Mouse (Mus musculus) embryo, embryonic 11 days (tissue): ENCODE data around the gene Dctd.

Source experiments
- DNase-seq: peaks from one replicate; pipeline ENCODE4 v3.0.0-alpha.2; 2015

The Dctd gene

DNA sequence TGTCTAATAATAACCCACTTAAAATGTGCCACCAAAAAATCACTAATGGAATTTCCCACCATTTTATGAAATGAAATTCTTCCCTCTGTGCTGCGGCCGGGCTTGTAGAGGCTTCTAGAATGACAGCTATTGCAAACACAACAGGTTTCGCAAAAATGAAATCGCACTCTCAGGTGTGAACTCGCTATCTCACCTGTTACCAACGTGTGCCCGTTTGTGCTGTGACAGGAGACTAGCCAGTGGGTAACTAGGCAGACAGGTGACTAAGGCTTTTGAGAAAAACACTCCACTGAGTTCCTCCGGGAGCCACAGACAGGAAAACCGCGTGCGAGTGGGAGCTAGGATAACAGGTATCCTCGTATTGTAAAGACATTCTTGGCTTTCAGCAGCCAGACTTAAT lies at the start of gene Dctd:
TSS of gene Dctd (plus strand) at position 301 of the 400 bp plus-strand sequence.
- no peak for DNase-seq

DNA sequence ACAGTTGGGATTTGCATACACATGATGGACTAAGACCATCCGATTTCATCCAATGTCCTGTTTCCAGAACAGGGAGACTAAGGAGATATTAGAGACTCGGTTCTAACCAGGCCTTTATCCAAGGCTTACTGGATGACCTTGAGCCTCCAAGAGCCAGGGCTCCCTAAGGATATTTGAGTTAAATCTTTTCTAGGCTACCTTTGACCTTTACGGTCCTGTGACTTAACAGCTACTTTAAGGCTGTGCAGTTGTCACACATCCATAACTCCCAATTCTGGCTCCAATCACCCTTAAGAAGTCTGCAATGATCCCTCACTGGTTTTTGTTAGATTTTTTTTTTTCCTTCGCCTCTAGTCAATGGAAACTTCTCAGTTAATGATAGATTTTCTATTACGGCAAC lies 45.3 kb upstream of the Dctd start:
- DNase-seq = no peak

- no peak for DNase-seq
Measured at GRCm38 (mm10) chr8:48063526-48064072, 35.3 kb upstream of the Dctd start.

- no peak for DNase-seq
Measured at GRCm38 (mm10) chr8:48074149-48074548, 24.7 kb upstream of the Dctd start.

DNA sequence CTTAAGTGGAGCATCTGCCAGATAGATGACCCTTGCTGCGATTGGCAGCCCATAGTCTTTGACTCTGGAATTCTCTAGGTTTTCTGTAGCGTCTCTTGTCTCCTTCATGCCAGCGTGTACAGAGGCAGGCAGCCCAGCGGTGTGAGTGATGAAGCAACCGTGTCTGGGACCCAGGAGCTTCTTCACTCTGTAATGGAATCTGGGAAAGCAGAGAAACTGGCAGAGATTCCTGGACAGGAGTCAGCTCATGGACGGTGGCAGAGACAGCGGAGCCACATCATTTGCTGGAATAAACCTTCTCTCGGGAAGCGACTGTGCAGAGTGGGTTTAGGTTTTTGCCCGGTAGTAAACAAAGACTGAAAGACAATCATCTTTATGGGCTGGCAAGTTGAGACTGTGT lies 16.5 kb upstream of the Dctd start:
- DNase-seq = no peak

GRCm38 (mm10) chr8:48090661-48091060 lies 8.2 kb upstream of the Dctd start:
- DNase-seq = no peak

DNA sequence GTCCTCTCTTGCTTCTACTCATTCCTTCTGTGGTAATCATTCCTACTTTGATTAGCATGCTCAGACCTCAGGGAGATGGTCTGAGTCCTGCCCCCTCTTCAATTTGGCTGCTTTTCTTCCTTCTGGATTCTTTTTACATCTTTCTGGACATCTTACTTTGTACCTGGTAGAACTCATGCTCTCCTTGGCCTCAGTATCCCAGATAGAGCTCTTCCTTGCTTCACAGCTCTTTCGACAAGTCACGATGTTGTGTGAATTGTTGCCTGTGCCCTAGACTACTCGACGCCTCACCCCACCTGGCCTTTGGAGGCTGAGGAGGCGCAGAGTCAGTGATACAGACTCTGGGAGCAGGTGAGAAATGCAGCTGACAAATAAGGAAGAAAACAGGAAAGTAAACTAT lies 3.5 kb upstream of the Dctd start:
- DNase-seq = no peak

- peak; percentile 89 for DNase-seq
Measured at GRCm38 (mm10) chr8:48097131-48097794, 1.6 kb upstream of the Dctd start.

DNA sequence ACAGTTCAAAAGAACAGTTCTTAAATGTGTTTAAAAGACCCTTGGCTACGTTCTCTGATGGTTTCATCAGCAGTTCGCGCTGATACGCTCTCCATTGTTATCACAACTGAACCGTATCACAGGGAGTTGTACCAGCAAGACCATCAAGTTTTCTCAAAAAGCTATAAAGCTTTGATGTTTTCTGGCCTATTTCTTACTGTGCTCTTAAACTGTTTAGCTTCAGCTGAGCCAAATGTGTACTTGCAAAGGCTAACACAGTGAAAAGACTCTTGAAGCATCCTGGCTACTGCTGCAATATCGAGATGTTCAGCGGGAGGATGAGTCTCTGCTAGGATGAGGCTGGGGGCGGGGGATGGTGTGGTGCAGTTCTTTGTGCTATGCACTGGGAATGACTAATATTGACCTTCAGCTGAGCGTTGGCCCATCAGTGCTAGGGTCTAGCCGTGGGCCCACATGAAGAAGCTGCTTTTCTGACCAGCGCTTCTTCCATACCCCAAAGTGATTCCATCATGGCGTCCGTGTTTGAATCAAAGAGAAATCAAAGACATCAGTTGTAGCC lies 732 bp upstream of the Dctd start:
- peak; percentile 32 for DNase-seq

- DNase-seq = no peak
Measured at GRCm38 (mm10) chr8:48100100-48100787, 1.4 kb downstream of the Dctd start.

GRCm38 (mm10) chr8:48109373-48109855 lies 10.5 kb downstream of the Dctd start:
- DNase-seq = no peak

DNA sequence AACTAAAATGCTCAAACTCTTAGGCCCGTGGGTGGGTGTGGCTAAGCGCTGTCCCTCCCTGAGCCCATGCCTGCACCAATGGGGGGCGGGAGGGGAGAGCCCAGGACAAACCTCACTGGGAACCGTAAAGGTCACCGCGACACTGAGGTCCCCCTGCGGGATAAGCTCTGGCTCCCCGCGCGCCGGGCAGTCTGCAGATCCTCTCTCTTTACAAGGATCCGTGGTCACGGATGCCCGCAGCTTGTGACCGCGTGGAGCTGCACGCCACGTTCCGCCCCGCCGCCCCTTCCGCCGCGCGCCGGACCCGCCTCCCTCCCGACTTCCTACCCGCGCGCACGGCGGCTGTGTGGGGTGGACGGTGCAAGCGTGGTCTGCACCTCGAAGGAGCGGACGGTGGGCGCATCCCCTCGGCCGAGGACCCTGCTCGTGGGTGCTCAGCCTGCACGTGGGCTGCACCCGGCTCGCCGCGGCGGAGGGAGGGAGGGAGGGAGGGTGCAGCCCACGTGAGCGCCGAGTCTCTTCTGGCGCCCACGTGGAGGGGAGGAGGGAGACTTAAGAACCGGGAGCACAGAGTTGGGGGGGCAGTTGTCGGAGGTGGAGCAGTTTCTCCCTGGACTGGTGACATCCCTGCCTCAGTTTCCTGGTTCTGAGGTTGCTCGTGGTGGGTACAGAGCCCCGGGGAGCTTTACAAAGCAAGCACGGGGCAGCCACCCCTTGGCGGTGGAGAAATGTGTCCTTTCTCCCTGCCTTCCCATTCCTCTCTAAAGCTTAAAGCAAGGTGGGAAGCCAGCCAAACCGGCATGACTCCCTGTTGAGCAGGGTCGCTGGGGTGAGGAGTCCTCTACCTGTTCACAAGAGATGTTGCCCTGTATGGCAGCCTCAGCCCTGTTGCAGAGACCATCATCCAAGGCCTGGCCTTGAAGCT lies 11.2 kb downstream of the Dctd start:
- DNase-seq = peak; percentile 90

DNA sequence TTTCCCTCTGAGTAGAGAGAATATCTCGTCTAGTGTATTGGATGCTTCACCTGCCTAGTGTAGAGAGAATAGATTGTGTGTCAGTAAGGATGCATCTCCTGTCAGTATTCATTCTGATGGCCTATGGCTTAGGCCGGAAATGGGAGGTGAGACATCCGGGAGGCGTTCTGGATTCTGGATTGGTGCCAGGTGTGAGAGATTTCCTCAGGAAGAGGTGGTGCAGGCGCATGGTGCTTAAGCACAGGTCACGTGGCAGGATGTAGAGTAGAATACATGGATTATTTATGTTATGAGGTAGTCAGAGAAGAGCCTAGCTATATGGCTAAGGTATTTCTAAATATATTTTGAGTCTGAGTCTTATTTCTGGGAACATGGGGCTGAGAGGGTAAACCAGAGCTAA lies 15.7 kb downstream of the Dctd start:
- no peak for DNase-seq

GRCm38 (mm10) chr8:48122991-48123390 lies 24.1 kb downstream of the Dctd start:
- DNase-seq = no peak

DNA sequence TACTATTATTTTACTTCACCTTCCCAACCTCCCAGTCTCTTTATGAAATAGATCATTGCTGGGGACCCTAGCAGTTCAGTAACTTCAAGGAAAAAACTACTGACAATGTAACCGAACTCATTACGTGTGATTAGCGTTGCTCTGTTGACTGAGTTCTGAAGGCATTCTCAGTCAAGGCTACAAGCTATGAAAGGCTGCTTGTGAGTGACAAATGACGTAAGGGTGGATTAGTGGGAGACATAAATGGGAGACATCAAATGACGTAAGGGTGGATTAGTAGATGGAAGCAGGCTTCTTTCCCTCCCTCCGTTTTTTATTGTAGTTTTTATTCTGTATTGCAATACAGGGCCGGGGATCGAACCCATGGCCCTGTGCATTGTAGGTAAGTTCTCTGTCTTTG lies 26.0 kb downstream of the Dctd start:
- DNase-seq = no peak

DNA sequence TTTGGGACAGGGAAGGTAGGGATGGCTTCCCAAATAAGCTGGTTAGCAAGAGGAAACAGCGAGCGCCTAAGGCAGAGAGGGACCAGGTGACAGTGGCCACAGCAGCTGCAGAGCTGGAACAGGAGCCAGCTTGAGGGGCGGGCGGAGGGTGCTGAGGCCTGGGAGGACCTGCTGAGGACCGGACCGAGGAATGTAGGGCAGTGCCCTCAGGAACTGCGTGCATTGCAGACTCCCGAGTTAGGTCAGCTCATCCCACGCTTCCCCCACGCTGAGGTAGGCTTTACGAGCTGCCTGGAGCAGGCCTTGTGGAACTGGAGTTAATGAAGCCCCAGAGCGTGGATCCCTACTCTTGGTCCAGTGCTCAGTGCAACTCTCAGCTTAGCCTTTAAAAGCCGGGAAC lies 28.1 kb downstream of the Dctd start:
- no peak for DNase-seq

DNA sequence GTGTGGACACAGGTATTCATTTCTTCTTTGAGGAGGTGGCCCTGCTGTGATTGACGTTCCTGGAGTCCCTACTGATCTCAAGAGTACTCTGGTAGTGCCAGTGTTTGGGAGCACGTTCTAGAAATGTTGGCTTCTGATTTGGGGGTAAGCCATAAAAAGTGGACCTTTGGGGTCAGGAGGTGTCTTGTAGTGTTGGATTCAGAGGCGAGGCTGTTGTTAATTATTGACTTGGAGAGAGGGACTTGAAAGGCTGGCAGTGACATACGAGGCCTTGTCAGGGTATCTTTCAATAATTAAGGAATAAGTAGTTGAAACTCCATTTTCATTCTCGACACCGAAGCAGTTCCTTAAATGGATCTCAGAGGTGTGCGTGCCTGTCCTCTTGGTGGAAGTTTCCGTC lies 31.4 kb downstream of the Dctd start:
- DNase-seq = no peak

GRCm38 (mm10) chr8:48133321-48133720 lies 34.4 kb downstream of the Dctd start:
- no peak for DNase-seq

DNA sequence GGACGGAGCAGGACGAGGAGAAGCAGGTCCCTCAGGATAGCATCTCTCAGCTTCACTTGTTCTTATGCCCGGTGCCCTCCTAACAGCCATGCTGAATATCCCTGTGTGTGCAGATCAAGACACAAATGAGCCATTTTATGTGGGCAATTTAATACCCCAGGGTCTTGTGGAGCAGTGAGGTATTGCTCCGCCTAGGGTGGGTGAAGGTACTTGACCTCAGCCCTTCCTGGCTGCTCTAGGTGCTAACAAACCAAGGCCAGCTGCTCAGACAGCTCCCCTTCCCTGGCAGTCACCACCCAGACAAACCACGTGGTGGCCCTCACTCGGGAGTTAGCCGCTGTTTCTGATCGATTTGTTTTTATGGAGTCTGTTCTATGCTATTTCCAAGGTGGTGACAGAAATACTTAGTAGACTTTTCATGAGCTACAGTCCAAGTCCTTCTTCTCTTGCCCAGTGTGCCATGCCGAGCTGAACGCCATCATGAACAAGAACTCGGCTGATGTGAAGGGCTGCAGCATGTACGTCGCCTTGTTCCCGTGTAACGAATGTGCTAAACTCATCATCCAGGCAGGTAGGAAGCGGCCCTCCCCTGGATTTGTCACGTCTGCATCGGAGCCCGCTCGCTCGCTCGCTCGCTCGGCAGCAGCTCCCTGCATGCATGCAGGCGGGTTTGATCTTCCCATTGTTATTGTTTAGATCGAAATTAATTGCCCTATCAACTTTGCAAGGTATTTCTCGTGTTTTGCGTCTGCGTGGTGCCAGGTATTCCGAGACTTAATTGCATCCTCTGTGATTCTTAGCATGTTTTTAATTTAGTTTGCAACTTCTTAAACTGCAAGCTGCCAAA lies 38.1 kb downstream of the Dctd start:
- peak; percentile 16 for DNase-seq

- DNase-seq = no peak
Measured at GRCm38 (mm10) chr8:48137651-48137937, 38.7 kb downstream of the Dctd start.

DNA sequence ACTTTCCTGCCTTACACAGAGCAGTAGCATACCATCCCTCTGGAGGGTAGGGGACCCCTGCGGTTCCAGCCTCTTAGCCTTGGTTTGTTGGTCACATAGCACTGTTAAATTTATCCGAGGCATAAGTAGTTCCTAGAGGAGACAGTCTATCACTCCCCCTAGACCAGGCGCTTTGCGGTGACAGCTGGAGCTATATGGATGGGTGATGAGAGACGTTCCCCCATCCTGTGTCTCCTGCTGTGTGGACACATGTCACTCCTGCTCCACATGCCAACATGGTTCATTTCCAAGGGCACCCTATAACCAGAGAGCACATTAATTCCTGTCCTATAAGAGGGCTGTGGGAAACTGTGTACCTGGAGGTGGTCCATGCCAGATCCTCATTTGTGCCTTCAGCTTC lies 42.1 kb downstream of the Dctd start:
- DNase-seq = no peak

DNA sequence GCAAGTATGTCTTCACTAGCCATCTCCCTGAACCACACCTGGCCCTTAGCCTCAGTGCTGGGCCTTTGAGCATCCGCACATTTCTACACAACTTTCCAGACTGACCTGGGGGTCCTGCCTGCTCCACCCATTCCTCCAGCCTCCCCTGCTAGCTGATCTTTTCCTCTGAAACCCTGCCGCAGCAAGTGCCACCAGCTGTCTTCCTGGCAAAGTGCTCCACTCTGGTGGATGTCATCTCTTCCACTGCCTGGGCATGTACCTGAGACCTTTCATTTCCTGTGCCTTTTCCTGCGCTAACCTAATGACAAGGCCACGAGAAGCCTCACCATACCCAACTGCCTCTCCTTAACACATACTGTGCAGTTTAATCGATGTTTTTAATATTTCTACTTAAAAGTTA lies 46.9 kb downstream of the Dctd start:
- DNase-seq = no peak
